Mouse (Mus musculus): Measurements from ENCODE around the gene Atxn7l1. TPM values are rescaled to one million over a fixed set of nuclear protein-coding genes. Genes with fewer than 3 reads are reported as not detected.
A peak's percentile ranks its signal among the peaks of the same experiment; 100 is the strongest.

Gene Atxn7l1
- polyA plus RNA-seq, 1 experiment = 12.4 TPM

GRCm38 (mm10) chr12:33106438-33107167 lies 40.9 kb upstream of the Atxn7l1 start:
- Histone ChIP-seq H3K4me2 (ENCODE audit: low read depth) (no peak overlapping the region), H3K4me3 (no peak overlapping the region), H3K79me2 (ENCODE audit: control insufficient read depth, insufficient read depth) (no peaks in the 10 kb centered on the region), H3ac (ENCODE audit: control insufficient read depth, insufficient read length) (no peak overlapping the region), H3K36me3 (ENCODE audit: control insufficient read depth, insufficient read depth) (no peaks in the 10 kb centered on the region), H3K27me3 (ENCODE audit: control insufficient read depth, insufficient read depth, insufficient read length) (no peaks in the 10 kb centered on the region)
- no peak for TF ChIP-seq USF1 (IDR thresholded peaks at IDR 0.05; ENCODE audit: low read depth)
- no peak for TF ChIP-seq TCF3 (IDR thresholded peaks at IDR 0.05; ENCODE audit: insufficient read length, low read depth)
- TF ChIP-seq MAX (IDR thresholded peaks at IDR 0.05; ENCODE audit: low read depth) = no peak
- TF ChIP-seq E2F4 (IDR thresholded peaks at IDR 0.05; ENCODE audit: insufficient read depth) = no peak
- no peak for TF ChIP-seq CEBPB (IDR thresholded peaks at IDR 0.05; ENCODE audit: insufficient read depth, poor library complexity, severe bottlenecking)
- TF ChIP-seq SRF (IDR thresholded peaks at IDR 0.05; ENCODE audit: control insufficient read depth, insufficient read length, low read depth) = no peak
- no peak for TF ChIP-seq MYOG (IDR thresholded peaks at IDR 0.05; ENCODE audit: control insufficient read depth in 1 of 3, insufficient read depth in 1 of 3, insufficient read length in 2 of 3, low read depth in 2 of 3)
- TF ChIP-seq REST (IDR thresholded peaks at IDR 0.05; ENCODE audit: insufficient read depth, insufficient read length) = no peak
- no peak for TF ChIP-seq TCF12 (IDR thresholded peaks at IDR 0.05; ENCODE audit: insufficient read depth, poor library complexity, severe bottlenecking)
- no peak for TF ChIP-seq POLR2AphosphoS2 (IDR thresholded peaks at IDR 0.05; ENCODE audit: insufficient read length, low read depth)
- TF ChIP-seq POLR2A (IDR thresholded peaks at IDR 0.05; ENCODE audit: insufficient read length, low read depth) = no peak
- TF ChIP-seq MYOD1 (IDR thresholded peaks at IDR 0.05; ENCODE audit: control insufficient read depth in 1 of 3, insufficient read length in 2 of 3, low read depth in 2 of 3) = no peak

GRCm38 (mm10) chr12:33109531-33109930 lies 38.0 kb upstream of the Atxn7l1 start:
- TF ChIP-seq TCF3 (IDR thresholded peaks at IDR 0.05; ENCODE audit: insufficient read length, low read depth) = no peak
- no peak for TF ChIP-seq MAX (IDR thresholded peaks at IDR 0.05; ENCODE audit: low read depth)
- no peak for TF ChIP-seq MYOG (IDR thresholded peaks at IDR 0.05; ENCODE audit: control insufficient read depth in 1 of 3, insufficient read depth in 1 of 3, insufficient read length in 2 of 3, low read depth in 2 of 3)
- no peak for TF ChIP-seq TCF12 (IDR thresholded peaks at IDR 0.05; ENCODE audit: insufficient read depth, poor library complexity, severe bottlenecking)
- no peak for TF ChIP-seq CEBPB (IDR thresholded peaks at IDR 0.05; ENCODE audit: insufficient read depth, poor library complexity, severe bottlenecking)
- no peak for TF ChIP-seq E2F4 (IDR thresholded peaks at IDR 0.05; ENCODE audit: insufficient read depth)
- no peak for TF ChIP-seq USF1 (IDR thresholded peaks at IDR 0.05; ENCODE audit: low read depth)
- TF ChIP-seq POLR2AphosphoS2 (IDR thresholded peaks at IDR 0.05; ENCODE audit: insufficient read length, low read depth) = no peak
- TF ChIP-seq SRF (IDR thresholded peaks at IDR 0.05; ENCODE audit: control insufficient read depth, insufficient read length, low read depth) = no peak
- H3ac ChIP-seq (ENCODE audit: control insufficient read depth, insufficient read length) = no peak overlapping the region
- no peak overlapping the region for H3K4me3 ChIP-seq
- no peaks in the 10 kb centered on the region for H3K36me3 ChIP-seq (ENCODE audit: control insufficient read depth, insufficient read depth)
- H3K4me2 ChIP-seq (ENCODE audit: low read depth) = no peak overlapping the region
- H3K79me2 ChIP-seq (ENCODE audit: control insufficient read depth, insufficient read depth) = no peaks in the 10 kb centered on the region
- no peaks in the 10 kb centered on the region for H3K27me3 ChIP-seq (ENCODE audit: control insufficient read depth, insufficient read depth, insufficient read length)

- Histone ChIP-seq H3K4me2 (ENCODE audit: low read depth) (peak overlapping the region; percentile 12), H3K27me3 (ENCODE audit: control insufficient read depth, insufficient read depth, insufficient read length) (no peaks in the 10 kb centered on the region), H3ac (ENCODE audit: control insufficient read depth, insufficient read length) (no peak overlapping the region), H3K79me2 (ENCODE audit: control insufficient read depth, insufficient read depth) (no peaks in the 10 kb centered on the region), H3K4me3 (no peak overlapping the region), H3K36me3 (ENCODE audit: control insufficient read depth, insufficient read depth) (no peaks in the 10 kb centered on the region)
- TF ChIP-seq CEBPB (IDR thresholded peaks at IDR 0.05; ENCODE audit: insufficient read depth, poor library complexity, severe bottlenecking) (no peak), POLR2A (IDR thresholded peaks at IDR 0.05; ENCODE audit: insufficient read length, low read depth) (no peak), MYOG (IDR thresholded peaks at IDR 0.05; ENCODE audit: control insufficient read depth in 1 of 3, insufficient read depth in 1 of 3, insufficient read length in 2 of 3, low read depth in 2 of 3) (peak in 1 of 3 experiments; percentile 7), MYOD1 (IDR thresholded peaks at IDR 0.05; ENCODE audit: control insufficient read depth in 1 of 3, insufficient read length in 2 of 3, low read depth in 2 of 3) (peak in 2 of 3 experiments; percentile 27 to 43), TCF3 (IDR thresholded peaks at IDR 0.05; ENCODE audit: insufficient read length, low read depth) (no peak)
Observed at GRCm38 (mm10) chr12:33110894-33111471, 36.5 kb upstream of the Atxn7l1 start.

- Histone ChIP-seq H3K27me3 (ENCODE audit: control insufficient read depth, insufficient read depth, insufficient read length) (no peaks in the 10 kb centered on the region), H3K4me3 (no peak overlapping the region), H3K79me2 (ENCODE audit: control insufficient read depth, insufficient read depth) (no peaks in the 10 kb centered on the region), H3ac (ENCODE audit: control insufficient read depth, insufficient read length) (no peak overlapping the region), H3K36me3 (ENCODE audit: control insufficient read depth, insufficient read depth) (no peaks in the 10 kb centered on the region), H3K4me2 (ENCODE audit: low read depth) (no peak overlapping the region)
- no peak for TF ChIP-seq SRF (IDR thresholded peaks at IDR 0.05; ENCODE audit: control insufficient read depth, insufficient read length, low read depth)
- TF ChIP-seq POLR2A (IDR thresholded peaks at IDR 0.05; ENCODE audit: insufficient read length, low read depth) = no peak
- TF ChIP-seq E2F4 (IDR thresholded peaks at IDR 0.05; ENCODE audit: insufficient read depth) = no peak
- TF ChIP-seq TCF12 (IDR thresholded peaks at IDR 0.05; ENCODE audit: insufficient read depth, poor library complexity, severe bottlenecking) = no peak
- TF ChIP-seq REST (IDR thresholded peaks at IDR 0.05; ENCODE audit: insufficient read depth, insufficient read length) = no peak
- no peak for TF ChIP-seq MYOG (IDR thresholded peaks at IDR 0.05; ENCODE audit: control insufficient read depth in 1 of 3, insufficient read depth in 1 of 3, insufficient read length in 2 of 3, low read depth in 2 of 3)
- TF ChIP-seq TCF3 (IDR thresholded peaks at IDR 0.05; ENCODE audit: insufficient read length, low read depth) = no peak
- no peak for TF ChIP-seq MAX (IDR thresholded peaks at IDR 0.05; ENCODE audit: low read depth)
- no peak for TF ChIP-seq MYOD1 (IDR thresholded peaks at IDR 0.05; ENCODE audit: control insufficient read depth in 1 of 3, insufficient read length in 2 of 3, low read depth in 2 of 3)
Observed at GRCm38 (mm10) chr12:33118624-33119301, 28.7 kb upstream of the Atxn7l1 start.

Measured in myocyte (in vitro differentiated cells).